19 mouse cellular contexts compared by ENCODE assay signal in the genomic region with DNA sequence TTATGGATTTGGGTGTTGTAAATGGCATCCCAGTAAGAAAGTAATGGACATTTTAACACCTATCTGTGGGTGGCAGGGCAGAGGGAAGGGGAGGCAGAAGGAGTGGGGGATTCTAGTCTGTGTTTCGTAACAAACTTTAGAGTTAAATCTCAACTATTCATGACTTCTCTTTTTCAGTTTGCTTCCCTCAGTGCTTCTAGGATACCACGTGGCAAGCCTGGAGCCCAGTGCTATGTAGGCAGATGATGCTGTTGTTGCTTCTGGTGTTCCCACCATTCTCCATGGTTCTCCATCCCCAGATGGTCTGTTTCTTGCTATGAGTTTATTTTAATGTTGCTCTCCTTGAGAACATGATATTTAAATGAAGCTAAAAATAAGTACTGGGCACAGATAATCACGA.
DNase-seq lines count a peak whose midpoint lies in the region; ATAC-seq lines count a peak whose summit lies in the region.
"Had no signal": no experiment of that assay in that cellular context is flagged by ENCODE, and none has a peak within 500 bp of the region (broad histone marks: within the 10 kb centered on the region; RNA-seq: fewer than 3 reads in every experiment).

No protein-coding gene starts in this region.

- peak; percentile 44 for ATAC-seq in megakaryocyte progenitor cell, adult 5-6 weeks (replicated peaks; ENCODE audit: poor library complexity)
- ATAC-seq in cerebellum, adult (ENCODE audit: insufficient number of reproducible peaks, low FRiP score, low TSS enrichment), result no peak
- ATAC-seq: hindbrain, embryonic 16.5 days; intestine, postnatal 0 days; midbrain, embryonic 13.5 days had no signal

- peak; percentile 48 to 51 for DNase-seq in layer of hippocampus, adult 8-10 months (ENCODE audit: low spot score in 2 of 2)
- no peak for DNase-seq in layer of hippocampus, adult 9-10 months (ENCODE audit: low spot score)
- peak; percentile 86 for DNase-seq in brain, adult 2 months (ENCODE audit: low read depth, low spot score)
- DNase-seq in frontal cortex, postnatal 36 days (ENCODE audit: low spot score in 2 of 2), result peak; percentile 42 to 77
- DNase-seq in embryo, embryonic 10.5 days (ENCODE audit: low spot score), result no peak
- DNase-seq: adrenal gland, postnatal 25 days; B cell, adult 2 months; cerebellum, adult 9-11 months; embryo, embryonic 11 days; gastrocnemius, postnatal 36 days; heart, postnatal 14 days; kidney, postnatal 10 days; lung, postnatal 14 days; retina, postnatal 1 day had no signal

Comparison
In these comparisons a context has a peak if more than half of its experiments do, and no peak if none do; other contexts are left out.
1. DNase-seq: peak in layer of hippocampus, adult 8-10 months (2 of 2), brain, adult 2 months (single experiment) and frontal cortex, postnatal 36 days (2 of 2); none in layer of hippocampus, adult 9-10 months (single experiment) and embryo, embryonic 10.5 days (single experiment).